Mouse (Mus musculus) neural tube, embryonic 11.5 days (tissue): ENCODE measurements around the gene Scn1b. TPM values are rescaled to one million over a fixed set of nuclear protein-coding genes. Genes with fewer than 3 reads are reported as not detected.

Source experiments
- ATAC-seq: fragments of 200-750 bp; cut with Nextera tagmentation; 2 replicates; pipeline ENCODE4 v1.8.0; 2017; ENCODE audit warnings: moderate number of reproducible peaks, mild to moderate bottlenecking, moderate TSS enrichment, moderate library complexity; ENCODE audit not compliant: insufficient read depth, low FRiP score, low TSS enrichment
- DNase-seq: peaks from one replicate; pipeline ENCODE4 v3.0.0-alpha.2; 2015; ENCODE audit warnings: low spot score
- H3K27ac ChIP-seq: fragments of 300-500 bp; sonication (generic); 2 replicates; pipeline ENCODE4 v1.5.1; 2014; ENCODE audit warnings: low read depth, mild to moderate bottlenecking, low read length
- H3K27me3 ChIP-seq: fragments of 300-500 bp; sonication (generic); 2 replicates; pipeline ENCODE4 v1.6.1; 2014; ENCODE audit warnings: mild to moderate bottlenecking, low read length, mixed read lengths; ENCODE audit not compliant: control insufficient read depth, insufficient read depth
- H3K36me3 ChIP-seq: fragments of 300-500 bp; sonication (generic); 2 replicates; pipeline ENCODE4 v1.6.1; 2014; ENCODE audit warnings: mild to moderate bottlenecking, low read length, moderate library complexity, mixed read lengths; ENCODE audit not compliant: control insufficient read depth, insufficient read depth
- H3K4me1 ChIP-seq: fragments of 300-500 bp; sonication (generic); 2 replicates; pipeline ENCODE4 v1.6.1; 2014; ENCODE audit warnings: low read length, mixed read lengths; ENCODE audit not compliant: control insufficient read depth, insufficient read depth
- H3K4me2 ChIP-seq: fragments of 300-500 bp; sonication (generic); 2 replicates; pipeline ENCODE4 v1.6.1; 2014; ENCODE audit warnings: low read depth, mild to moderate bottlenecking, moderate library complexity
- H3K4me3 ChIP-seq: fragments of 300-500 bp; sonication (generic); 2 replicates; pipeline ENCODE4 v1.5.1; 2014; ENCODE audit warnings: low read depth, low read length
- H3K9ac ChIP-seq: fragments of 300-500 bp; sonication (generic); 2 replicates; pipeline ENCODE4 v1.6.1; 2014; ENCODE audit warnings: mild to moderate bottlenecking, low read length
- H3K9me3 ChIP-seq: fragments of 300-500 bp; sonication (generic); 2 replicates; pipeline ENCODE4 v1.6.1; 2016; ENCODE audit warnings: low read length; ENCODE audit not compliant: control insufficient read depth
- WGBS: fragments of 180-500 bp; shearing (Covaris S2); extraction: QIAGEN DNeasy Blood & Tissue Kit; methylation state at CpG from one replicate; pipeline ENCODE4 v1.1.7; 2014; 5-methylcytosine and 5-hydroxymethylcytosine counted together
- polyA plus RNA-seq: library from polyadenylated mRNA; unstranded; fragments of >200 nt; fragmentation: Nextera tagmentation; extraction: Ambion mirVana; gene quantifications from 2 replicates; pipeline ENCODE4 v1.2.1, GENCODE M21; 2014

Gene Scn1b
- polyA plus RNA-seq, 1 experiment from 2014 or later, result 0.94 TPM

GRCm38 (mm10) chr7:31082106-31082505 is 44.7 kb downstream of the Scn1b start:
- H3K36me3 ChIP-seq, result no peaks in the 10 kb centered on the region
- H3K4me1 ChIP-seq, result peaks cover 2% of the 10 kb centered on the region; the same call in 1 of the 2 replicates
- H3K27ac ChIP-seq, result no peak overlapping the region
- H3K4me2 ChIP-seq, result no peak overlapping the region
- H3K27me3 ChIP-seq, result no peaks in the 10 kb centered on the region
- H3K4me3 ChIP-seq, result no peak overlapping the region
- no peak for ATAC-seq
- no peak for DNase-seq
- 0 out of 2 replicates have a peak, but pooled peaks cover 2% of the 10 kb centered on the region for H3K9me3 ChIP-seq
- no peak overlapping the region for H3K9ac ChIP-seq

GRCm38 (mm10) chr7:31081106-31081505 is 45.7 kb downstream of the Scn1b start:
- H3K36me3 ChIP-seq, result no peaks in the 10 kb centered on the region
- peaks cover 2% of the 10 kb centered on the region; the same call in 1 of the 2 replicates for H3K4me1 ChIP-seq
- 70% methylated on average over 1 of the region's 1 CpGs for WGBS
- ATAC-seq, result no peak
- 0 out of 2 replicates have a peak, but pooled peaks cover 2% of the 10 kb centered on the region for H3K9me3 ChIP-seq
- H3K9ac ChIP-seq, result no peak overlapping the region
- DNase-seq, result no peak
- H3K27ac ChIP-seq, result no peak overlapping the region
- H3K4me3 ChIP-seq, result no peak overlapping the region
- H3K4me2 ChIP-seq, result no peak overlapping the region
- H3K27me3 ChIP-seq, result no peaks in the 10 kb centered on the region

GRCm38 (mm10) chr7:31080611-31081010 is 46.2 kb downstream of the Scn1b start:
- 63% methylated on average over 3 of the region's 3 CpGs for WGBS
- Histone ChIP-seq H3K36me3 (no peaks in the 10 kb centered on the region), H3K4me2 (no peak overlapping the region), H3K9me3 (0 out of 2 replicates have a peak, but pooled peaks cover 2% of the 10 kb centered on the region), H3K9ac (no peak overlapping the region), H3K4me1 (peaks cover 2% of the 10 kb centered on the region; the same call in 1 of the 2 replicates), H3K27me3 (no peaks in the 10 kb centered on the region), H3K4me3 (no peak overlapping the region), H3K27ac (no peak overlapping the region)
- ATAC-seq (no peak), DNase-seq (no peak)

- DNase-seq, result no peak
- Histone ChIP-seq H3K4me3 (no peak overlapping the region), H3K27ac (no peak overlapping the region), H3K4me2 (no peak overlapping the region), H3K27me3 (no peaks in the 10 kb centered on the region), H3K4me1 (peaks cover 2% of the 10 kb centered on the region; the same call in 1 of the 2 replicates), H3K9me3 (0 out of 2 replicates have a peak, but pooled peaks cover 2% of the 10 kb centered on the region), H3K36me3 (no peaks in the 10 kb centered on the region), H3K9ac (no peak overlapping the region)
- ATAC-seq, result no peak
- 91% methylated on average over 8 of the region's 8 CpGs for WGBS
Measured at GRCm38 (mm10) chr7:31079670-31080069, 47.1 kb downstream of the Scn1b start.

GRCm38 (mm10) chr7:31077885-31078445 is 48.8 kb downstream of the Scn1b start:
- no peak overlapping the region for H3K4me3 ChIP-seq
- ATAC-seq (no peak), DNase-seq (peak; percentile 39)
- H3K27me3 ChIP-seq, result no peaks in the 10 kb centered on the region
- H3K4me1 ChIP-seq, result peaks cover 2% of the 10 kb centered on the region; the same call in 1 of the 2 replicates
- 0 out of 2 replicates have a peak, but pooled peaks cover 2% of the 10 kb centered on the region for H3K9me3 ChIP-seq
- no peak overlapping the region for H3K27ac ChIP-seq
- 0 out of 2 replicates have a peak overlapping the region, but pooled peaks have one; percentile 5 for H3K4me2 ChIP-seq
- 46% methylated on average over 5 of the region's 5 CpGs for WGBS
- H3K9ac ChIP-seq, result no peak overlapping the region
- no peaks in the 10 kb centered on the region for H3K36me3 ChIP-seq

- H3K9me3 ChIP-seq, result 0 out of 2 replicates have a peak, but pooled peaks cover 2% of the 10 kb centered on the region
- WGBS, result 62% methylated on average over 6 of the region's 6 CpGs
- no peaks in the 10 kb centered on the region for H3K27me3 ChIP-seq
- no peak overlapping the region for H3K27ac ChIP-seq
- DNase-seq (no peak), ATAC-seq (peak; percentile 38; the same call in 1 of the 2 replicates)
- no peaks in the 10 kb centered on the region for H3K36me3 ChIP-seq
- no peak overlapping the region for H3K9ac ChIP-seq
- H3K4me3 ChIP-seq, result no peak overlapping the region
- H3K4me2 ChIP-seq, result 0 out of 2 replicates have a peak overlapping the region, but pooled peaks have one; percentile 5
- peaks cover under 1% of the 10 kb centered on the region; the same call in 1 of the 2 replicates for H3K4me1 ChIP-seq
Measured at GRCm38 (mm10) chr7:31077470-31077869, 49.3 kb downstream of the Scn1b start.

GRCm38 (mm10) chr7:31076492-31076891 is 50.3 kb downstream of the Scn1b start, which contains the start of gene Fxyd3:
Fxyd3 (minus strand) TSS chr7:31076704.
- H3K4me3 ChIP-seq, result no peak within 1 kb of the TSS
- no peaks in the 10 kb centered on the region for H3K27me3 ChIP-seq
- no peak within 1 kb of the TSS for H3K4me2 ChIP-seq
- no peaks in the 10 kb centered on the region for H3K36me3 ChIP-seq
- no peak for DNase-seq
- no peak within 1 kb of the TSS for H3K9ac ChIP-seq
- WGBS, result 56% methylated on average over 5 of the region's 5 CpGs
- ATAC-seq, result no peak
- H3K27ac ChIP-seq, result no peak within 1 kb of the TSS
- H3K9me3 ChIP-seq, result 0 out of 2 replicates have a peak, but pooled peaks cover 2% of the 10 kb centered on the region
- H3K4me1 ChIP-seq, result peaks cover 2% of the 10 kb centered on the region; the same call in 1 of the 2 replicates

- Histone ChIP-seq H3K9me3 (no peaks in the 10 kb centered on the region), H3K9ac (no peak overlapping the region), H3K27me3 (no peaks in the 10 kb centered on the region), H3K4me1 (peaks cover 2% of the 10 kb centered on the region; the same call in 1 of the 2 replicates), H3K36me3 (no peaks in the 10 kb centered on the region), H3K27ac (no peak overlapping the region), H3K4me3 (no peak overlapping the region), H3K4me2 (no peak overlapping the region)
- 74% methylated on average over 5 of the region's 5 CpGs for WGBS
- no peak for DNase-seq
- no peak for ATAC-seq
Measured at GRCm38 (mm10) chr7:31074713-31075069, 52.1 kb downstream of the Scn1b start.
